Mouse (Mus musculus) liver, embryonic 13.5 days (tissue): ENCODE data around the gene Taf1c. TPM values are rescaled to one million over a fixed set of nuclear protein-coding genes. Genes with fewer than 3 reads are reported as not detected.

Experiments
- ATAC-seq: fragments of 200-750 bp; cut with Nextera tagmentation; 2 replicates; pipeline ENCODE4 v1.8.0; 2017; ENCODE audit warnings: low read depth, mild to moderate bottlenecking, moderate number of reproducible peaks, moderate library complexity
- DNase-seq: peaks from one replicate; pipeline ENCODE4 v3.0.0; 2022
- H3K27ac ChIP-seq: fragments of 300-500 bp; sonication (generic); 2 replicates; pipeline ENCODE4 v1.5.1; 2015; ENCODE audit warnings: moderate library complexity, mild to moderate bottlenecking, inconsistent platforms
- H3K27me3 ChIP-seq: fragments of 300-500 bp; sonication (generic); 2 replicates; pipeline ENCODE4 v1.6.1; 2015; ENCODE audit warnings: mild to moderate bottlenecking, inconsistent platforms
- H3K36me3 ChIP-seq: fragments of 300-500 bp; sonication (generic); 2 replicates; pipeline ENCODE4 v1.6.1; 2015; ENCODE audit warnings: mild to moderate bottlenecking, inconsistent platforms
- H3K4me1 ChIP-seq: fragments of 300-500 bp; sonication (generic); replicated peaks from 2 replicates; pipeline ENCODE4 v1.6.1; 2015; ENCODE audit warnings: inconsistent platforms
- H3K4me2 ChIP-seq: fragments of 300-500 bp; sonication (generic); 2 replicates; pipeline ENCODE4 v1.6.1; 2015; ENCODE audit warnings: inconsistent platforms, mild to moderate bottlenecking, moderate library complexity
- H3K4me3 ChIP-seq: fragments of 300-500 bp; sonication (generic); replicated peaks from 2 replicates; pipeline ENCODE4 v1.5.1; 2015; ENCODE audit warnings: mild to moderate bottlenecking, inconsistent platforms
- H3K9ac ChIP-seq: fragments of 300-500 bp; sonication (generic); 2 replicates; pipeline ENCODE4 v1.6.1; 2015; ENCODE audit warnings: mild to moderate bottlenecking, inconsistent platforms
- H3K9me3 ChIP-seq: fragments of 300-500 bp; sonication (generic); replicated peaks from 2 replicates; pipeline ENCODE4 v1.6.1; 2016; ENCODE audit warnings: inconsistent platforms
- WGBS: fragments of 180-500 bp; shearing (Covaris S2); methylation state at CpG from one replicate; pipeline ENCODE4 v1.1.7; 2015; ENCODE audit not compliant: insufficient replicate concordance; 5-methylcytosine and 5-hydroxymethylcytosine counted together
- polyA plus RNA-seq: library from polyadenylated mRNA; unstranded; fragments of >200 nt; fragmentation: Nextera tagmentation; extraction: Ambion mirVana; gene quantifications from 2 replicates; pipeline ENCODE4 v1.2.1, GENCODE M21; 2015

The Taf1c gene
- polyA plus RNA-seq, 1 experiment from 2014 or later = 6.6 TPM

- H3K27ac ChIP-seq = peak overlapping the region; percentile 72
- no peaks in the 10 kb centered on the region for H3K27me3 ChIP-seq
- H3K4me2 ChIP-seq = peak overlapping the region; percentile 85
- 5% methylated on average over 12 of the region's 12 CpGs for WGBS
- peak overlapping the region; percentile 78 for H3K4me3 ChIP-seq
- peaks cover 17% of the 10 kb centered on the region for H3K4me1 ChIP-seq
- ATAC-seq (peak; percentile 80), DNase-seq (peak; percentile 38)
- H3K36me3 ChIP-seq = peaks cover 36% of the 10 kb centered on the region
- peak overlapping the region; percentile 85 for H3K9ac ChIP-seq
- H3K9me3 ChIP-seq = 0 out of 2 replicates have a peak, but pooled peaks cover 4% of the 10 kb centered on the region
These were observed 621 bp downstream of the Taf1c start for GRCm38 (mm10) chr8:119604398-119604803.

DNA sequence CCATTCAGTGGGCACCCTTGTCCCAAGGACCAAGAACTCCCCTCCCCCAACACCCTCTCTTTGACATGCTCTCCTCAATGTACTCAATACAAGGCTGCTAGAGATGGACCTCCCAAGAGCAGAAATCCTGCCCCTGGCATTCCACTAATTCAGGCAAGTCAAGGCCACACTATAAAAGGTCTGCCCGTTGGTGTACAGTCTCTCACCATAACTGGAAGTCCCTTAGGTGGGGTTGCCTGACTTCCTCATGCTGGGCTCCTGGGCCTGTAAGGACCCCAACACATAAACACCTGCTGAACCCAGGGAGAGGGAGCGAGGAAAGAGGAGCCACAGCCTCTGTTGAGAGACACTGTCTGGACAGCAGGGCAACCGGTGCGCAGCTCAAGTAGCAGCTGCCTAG lies 1.3 kb downstream of the Taf1c start:
- Histone ChIP-seq H3K36me3 (peaks cover 43% of the 10 kb centered on the region), H3K9ac (peak overlapping the region; percentile 85), H3K4me1 (peaks cover 17% of the 10 kb centered on the region), H3K27ac (peak overlapping the region; percentile 72; the same call in 1 of the 2 replicates), H3K4me2 (peak overlapping the region; percentile 85), H3K4me3 (peak overlapping the region; percentile 78), H3K27me3 (no peaks in the 10 kb centered on the region), H3K9me3 (no peaks in the 10 kb centered on the region)
- WGBS = 81% methylated on average over 4 of the region's 4 CpGs
- no peak for DNase-seq
- no peak for ATAC-seq

- peaks cover 21% of the 10 kb centered on the region for H3K4me1 ChIP-seq
- no peak overlapping the region for H3K27ac ChIP-seq
- no peaks in the 10 kb centered on the region for H3K36me3 ChIP-seq
- ATAC-seq (no peak), DNase-seq (no peak)
- no peak overlapping the region for H3K4me3 ChIP-seq
- no peak overlapping the region for H3K4me2 ChIP-seq
- H3K9me3 ChIP-seq = no peaks in the 10 kb centered on the region
- no peak overlapping the region for H3K9ac ChIP-seq
- 86% methylated on average over 7 of the region's 7 CpGs for WGBS
- no peaks in the 10 kb centered on the region for H3K27me3 ChIP-seq
These were observed 13.6 kb downstream of the Taf1c start for GRCm38 (mm10) chr8:119591456-119591855.

GRCm38 (mm10) chr8:119590348-119590747 lies 14.7 kb downstream of the Taf1c start:
- no peak for ATAC-seq
- WGBS = 64% methylated on average over 14 of the region's 14 CpGs

GRCm38 (mm10) chr8:119588844-119589243 lies 16.2 kb downstream of the Taf1c start:
- no peaks in the 10 kb centered on the region for H3K27me3 ChIP-seq
- no peaks in the 10 kb centered on the region for H3K36me3 ChIP-seq
- H3K9me3 ChIP-seq = no peaks in the 10 kb centered on the region
- H3K4me1 ChIP-seq = peaks cover 38% of the 10 kb centered on the region
- no peak overlapping the region for H3K9ac ChIP-seq
- no peak overlapping the region for H3K4me2 ChIP-seq
- DNase-seq = no peak
- no peak overlapping the region for H3K4me3 ChIP-seq
- WGBS = 46% methylated on average over 10 of the region's 10 CpGs
- no peak for ATAC-seq
- H3K27ac ChIP-seq = no peak overlapping the region

More at GRCm38 (mm10) chr8:119590348-119590747, 14.7 kb downstream of the Taf1c start:
- Histone ChIP-seq H3K9me3 (no peaks in the 10 kb centered on the region), H3K4me1 (peaks cover 28% of the 10 kb centered on the region), H3K27me3 (no peaks in the 10 kb centered on the region), H3K36me3 (no peaks in the 10 kb centered on the region), H3K9ac (no peak overlapping the region), H3K27ac (no peak overlapping the region), H3K4me2 (no peak overlapping the region), H3K4me3 (no peak overlapping the region)
- no peak for DNase-seq

DNA sequence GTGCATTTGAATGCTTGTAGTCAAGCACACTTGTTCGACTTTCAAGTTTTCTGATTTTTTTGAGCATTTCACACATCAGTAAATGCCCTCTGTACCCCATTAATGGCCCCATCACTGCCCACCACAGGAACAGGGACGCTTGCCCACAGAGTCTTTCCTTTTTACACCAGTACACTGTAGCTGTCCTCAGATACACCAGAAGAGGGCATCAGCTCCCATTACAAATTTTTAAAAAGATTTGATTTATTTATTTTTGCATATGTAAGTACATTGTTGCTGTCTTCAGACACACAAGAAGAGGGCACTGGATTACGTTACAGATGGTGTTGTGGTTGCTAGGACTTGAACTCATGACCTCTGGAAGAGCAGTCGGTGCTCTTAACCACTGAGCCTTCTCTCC lies 16.7 kb downstream of the Taf1c start:
- Histone ChIP-seq H3K4me3 (no peak overlapping the region), H3K4me2 (no peak overlapping the region), H3K4me1 (peaks cover 38% of the 10 kb centered on the region), H3K9me3 (no peaks in the 10 kb centered on the region), H3K27ac (no peak overlapping the region), H3K36me3 (no peaks in the 10 kb centered on the region), H3K27me3 (no peaks in the 10 kb centered on the region), H3K9ac (no peak overlapping the region)
- ATAC-seq (no peak), DNase-seq (no peak)
- WGBS = 63% methylated on average over 4 of the region's 4 CpGs

GRCm38 (mm10) chr8:119585901-119586300 lies 19.1 kb downstream of the Taf1c start:
- no peaks in the 10 kb centered on the region for H3K9me3 ChIP-seq
- ATAC-seq (peak; percentile 45; the same call in 1 of the 2 replicates), DNase-seq (no peak)
- WGBS = 13% methylated on average over 24 of the region's 24 CpGs
- no peak overlapping the region for H3K27ac ChIP-seq
- H3K4me3 ChIP-seq = peak overlapping the region; percentile 52
- no peaks in the 10 kb centered on the region for H3K27me3 ChIP-seq
- peaks cover 55% of the 10 kb centered on the region for H3K4me1 ChIP-seq
- H3K9ac ChIP-seq = peak overlapping the region; percentile 68
- no peaks in the 10 kb centered on the region for H3K36me3 ChIP-seq
- peak overlapping the region; percentile 72 for H3K4me2 ChIP-seq

GRCm38 (mm10) chr8:119580441-119581161 lies 24.4 kb downstream of the Taf1c start:
- WGBS = 34% methylated on average over 5 of the region's 5 CpGs
- Histone ChIP-seq H3K4me1 (peaks cover 64% of the 10 kb centered on the region), H3K27ac (peak overlapping the region; percentile 74), H3K9me3 (no peaks in the 10 kb centered on the region), H3K27me3 (peaks cover 15% of the 10 kb centered on the region), H3K4me3 (no peak overlapping the region; the same call in 1 of the 2 replicates), H3K36me3 (no peaks in the 10 kb centered on the region), H3K4me2 (peak overlapping the region; percentile 47), H3K9ac (peak overlapping the region; percentile 22; the same call in 1 of the 2 replicates)
- DNase-seq = no peak
- peak; percentile 82 for ATAC-seq

DNA sequence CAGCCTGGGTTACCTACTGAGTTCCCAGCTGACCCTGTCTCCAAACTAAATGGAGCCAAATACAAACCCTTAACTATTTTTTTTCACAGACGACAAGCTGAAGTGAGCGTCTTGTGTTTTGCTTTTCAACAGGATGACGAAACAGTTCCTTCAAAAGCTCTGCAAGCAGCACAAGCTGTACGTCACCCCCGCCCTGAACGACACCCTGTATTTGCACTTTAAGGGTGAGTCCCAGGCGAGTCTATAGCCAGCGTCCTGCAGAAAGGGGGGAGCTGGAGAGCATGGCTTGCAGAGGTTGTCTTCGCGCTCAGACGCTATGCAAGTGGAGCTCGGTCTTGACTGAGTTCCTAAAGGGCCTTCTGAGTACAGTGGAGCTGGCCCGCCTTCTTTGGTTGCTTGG lies 25.9 kb downstream of the Taf1c start:
- H3K9ac ChIP-seq = no peak overlapping the region
- peaks cover 15% of the 10 kb centered on the region for H3K27me3 ChIP-seq
- H3K9me3 ChIP-seq = no peaks in the 10 kb centered on the region
- ATAC-seq (no peak), DNase-seq (no peak)
- H3K4me3 ChIP-seq = no peak overlapping the region
- H3K36me3 ChIP-seq = no peaks in the 10 kb centered on the region
- WGBS = 47% methylated on average over 13 of the region's 13 CpGs
- H3K4me1 ChIP-seq = peaks cover 62% of the 10 kb centered on the region
- H3K27ac ChIP-seq = no peak overlapping the region
- H3K4me2 ChIP-seq = no peak overlapping the region

DNA sequence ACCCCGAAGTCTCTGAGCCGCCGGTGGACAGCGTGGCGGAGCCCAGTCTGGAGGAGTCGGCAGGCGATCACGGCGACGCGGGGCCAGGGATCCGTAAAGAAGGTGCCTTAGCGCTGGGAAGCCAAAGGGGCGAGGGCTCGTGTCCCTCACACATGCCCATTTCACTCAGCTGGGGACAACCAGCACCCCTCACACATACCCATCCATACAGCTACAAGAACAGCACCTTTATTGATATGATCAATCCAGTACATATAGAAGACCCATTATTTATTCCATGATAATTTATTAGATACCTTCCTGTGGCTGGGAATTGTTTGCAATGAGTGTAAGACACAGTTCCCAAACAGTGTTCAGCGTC lies 29.7 kb downstream of the Taf1c start:
- Histone ChIP-seq H3K4me2 (peak overlapping the region; percentile 95), H3K4me3 (peak overlapping the region; percentile 83), H3K9me3 (no peaks in the 10 kb centered on the region), H3K9ac (peak overlapping the region; percentile 80), H3K4me1 (peaks cover 71% of the 10 kb centered on the region), H3K27me3 (peaks cover 15% of the 10 kb centered on the region), H3K27ac (no peak overlapping the region), H3K36me3 (no peaks in the 10 kb centered on the region)
- ATAC-seq (no peak; the same call in 1 of the 2 replicates), DNase-seq (no peak)
- WGBS = 2% methylated on average over 16 of the region's 16 CpGs

DNA sequence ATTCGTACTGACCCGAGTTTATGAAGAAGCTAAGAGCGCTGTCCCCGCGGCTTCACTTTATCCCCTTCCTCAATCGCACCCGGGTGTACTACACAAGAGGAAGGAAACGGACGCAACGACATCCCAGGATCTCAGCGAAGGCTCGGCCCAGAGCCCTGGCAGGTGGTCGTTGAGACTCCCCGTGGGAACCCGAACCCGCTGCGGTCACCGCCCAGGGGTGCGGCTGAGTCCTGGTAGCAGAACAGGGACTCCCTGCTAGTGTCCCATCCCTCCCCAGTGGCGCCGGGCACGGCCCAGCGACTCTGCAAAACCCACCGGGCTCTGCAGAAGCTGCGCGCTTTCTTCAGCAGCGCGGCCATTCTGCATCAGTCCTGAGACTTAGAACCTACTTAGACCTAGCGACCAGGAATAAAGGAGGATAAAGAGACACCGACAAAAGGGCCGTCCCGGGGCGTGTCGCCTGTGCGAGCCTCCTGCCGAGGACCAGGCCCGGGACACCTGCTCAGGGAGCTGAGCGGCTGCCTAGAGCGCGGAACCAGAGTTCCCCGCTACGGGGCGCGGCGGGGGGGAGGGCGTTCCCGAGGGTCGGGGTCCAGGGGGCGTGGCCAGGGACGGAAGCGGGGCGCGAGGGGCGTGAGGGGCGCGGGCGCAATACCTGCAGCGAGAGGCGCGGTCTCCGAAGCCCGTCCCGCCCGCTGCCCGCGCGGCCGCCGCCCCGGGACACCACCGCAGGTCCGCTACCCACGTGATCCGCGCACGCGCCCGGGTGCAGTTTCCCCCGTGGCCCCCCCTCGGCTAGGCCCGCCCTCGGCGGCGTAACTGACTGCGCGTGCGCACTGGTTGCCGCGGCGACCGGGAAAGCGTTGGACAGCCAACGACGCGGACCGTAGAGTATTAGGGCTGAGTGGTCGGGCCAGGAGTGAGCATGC lies 30.3 kb downstream of the Taf1c start, which contains the start of the genes Hsdl1 and Dnaaf1:
Gene Hsdl1, minus strand, starts transcription at position 747 of the 929 bp plus-strand sequence.
Gene Dnaaf1, plus strand, starts transcription at position 799 of the 929 bp plus-strand sequence.
- peak within 1 kb of the TSS; percentile 95 for H3K4me2 ChIP-seq
- peak within 1 kb of the TSS; percentile 83 for H3K4me3 ChIP-seq
- ATAC-seq = peak; percentile 88
- H3K9ac ChIP-seq = peak within 1 kb of the TSS; percentile 80
- WGBS = under 1% methylated on average over 92 of the region's 97 CpGs
- H3K27me3 ChIP-seq = peaks cover 15% of the 10 kb centered on the region
- DNase-seq = peak; percentile 95
- no peaks in the 10 kb centered on the region for H3K36me3 ChIP-seq
- peak within 1 kb of the TSS; percentile 78 for H3K27ac ChIP-seq
- H3K4me1 ChIP-seq = peaks cover 70% of the 10 kb centered on the region
- no peaks in the 10 kb centered on the region for H3K9me3 ChIP-seq
